Mouse (Mus musculus) layer of hippocampus, postnatal 10 days (tissue): Measurements from ENCODE around the gene Sephs1. TPM values are rescaled to one million over a fixed set of nuclear protein-coding genes. Genes with fewer than 3 reads are reported as not detected.
A peak's percentile ranks its signal among the peaks of the same experiment; 100 is the strongest.
"Not testable (repeated sequence)": the region's sequence is repeated elsewhere in the genome, so short reads cannot be mapped to it uniquely, and the experiment has no call there.

Experiments
- DNase-seq, 2 experiments: peaks; one replicate each; pipeline ENCODE4 v3.0.0; 2021; ENCODE audit warnings: low spot score in 2 of 2
- total RNA-seq, 2 experiments: library from RNA; stranded (reverse); gene quantifications; 2 replicates each; pipeline ENCODE4 v1.2.3; 2021

Gene Sephs1
- total RNA-seq, 2 experiments from 2014 or later, result 46.1 to 48.5 TPM

DNA sequence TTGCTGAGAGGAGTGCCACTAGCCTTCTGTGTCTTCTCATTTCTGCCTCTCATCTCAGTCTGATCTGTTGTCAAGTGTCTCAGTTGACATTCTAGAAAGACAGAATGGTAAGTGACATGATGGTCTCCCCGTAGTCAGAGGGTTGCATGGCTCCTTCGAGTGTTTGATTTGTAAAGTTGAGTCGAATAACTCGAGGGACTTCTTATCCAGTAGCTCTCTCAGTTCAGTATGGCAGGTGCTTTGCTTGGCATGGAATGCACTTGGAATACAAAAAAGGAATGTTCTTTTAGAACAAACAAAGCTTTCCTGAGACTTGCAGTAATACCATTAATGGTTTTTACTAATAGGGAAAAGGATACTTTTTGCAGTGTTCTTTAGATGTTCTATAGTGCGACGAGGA is 25.8 kb downstream of the Sephs1 start:
- no peak for DNase-seq

DNA sequence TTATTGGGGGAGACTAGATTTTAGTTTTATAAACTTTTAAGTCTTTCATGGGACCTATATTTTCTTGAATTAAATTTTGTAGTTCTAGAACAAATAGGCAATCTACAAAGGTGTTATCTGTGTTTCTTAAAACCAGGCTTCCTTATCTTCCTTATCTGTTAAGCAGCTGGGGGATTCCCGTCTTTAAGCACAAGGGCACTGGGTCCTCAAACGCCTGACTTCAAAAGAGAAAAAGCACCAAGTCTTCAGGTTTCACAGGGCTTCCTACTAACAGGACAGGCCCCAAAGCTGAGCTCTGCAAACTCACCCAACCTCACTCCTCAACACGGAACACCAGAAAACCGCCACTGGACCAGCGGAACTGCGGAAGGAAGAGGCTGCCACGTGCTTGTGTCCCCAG is 26.6 kb downstream of the Sephs1 start:
- no peak for DNase-seq

DNA sequence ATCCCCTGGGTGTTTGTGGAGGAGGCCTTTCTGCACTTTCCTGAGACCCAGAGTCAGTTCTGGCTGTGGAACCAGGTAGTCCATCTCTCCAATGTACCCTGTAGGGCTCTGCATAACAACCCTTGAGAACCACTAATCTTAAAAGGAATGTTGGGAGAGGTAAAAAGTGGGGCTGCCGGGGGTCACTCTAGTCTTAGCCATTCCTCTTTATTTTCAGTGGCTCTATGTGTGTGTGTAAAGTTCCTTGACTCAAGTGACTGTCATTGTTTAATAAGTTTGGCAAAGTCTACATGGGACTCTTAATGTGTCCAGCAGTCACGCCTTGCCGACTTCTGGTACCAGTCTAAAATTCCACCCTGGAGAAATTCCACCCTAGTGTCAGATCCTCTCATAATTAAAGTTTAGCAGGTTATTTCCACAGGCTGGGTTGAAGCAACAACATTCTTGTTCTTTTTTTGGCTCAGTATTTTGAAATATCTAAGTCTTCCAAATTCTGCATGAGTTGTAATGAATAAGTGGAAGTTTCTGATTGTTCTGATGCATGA is 27.5 kb downstream of the Sephs1 start:
- no peak for DNase-seq

DNA sequence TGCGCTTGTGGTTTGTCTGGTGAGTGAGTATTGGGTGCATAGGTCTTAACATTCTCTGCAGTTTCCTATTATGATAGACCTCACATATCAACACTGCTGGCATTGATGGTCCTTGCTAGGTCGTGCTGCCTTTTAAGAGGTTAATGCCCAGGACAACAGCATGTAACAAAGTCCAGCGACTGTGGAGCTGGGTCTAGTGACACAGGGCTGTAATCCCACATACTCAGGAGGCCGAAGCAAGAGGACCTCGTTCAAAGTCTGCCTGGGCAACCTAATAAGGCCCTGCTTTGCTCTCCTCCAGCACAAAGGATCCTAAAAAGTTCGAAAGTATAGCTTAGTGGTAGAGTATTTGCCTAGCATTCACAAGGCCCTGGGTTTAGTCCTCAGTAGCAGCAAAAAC is 28.5 kb downstream of the Sephs1 start:
- no peak for DNase-seq

DNA sequence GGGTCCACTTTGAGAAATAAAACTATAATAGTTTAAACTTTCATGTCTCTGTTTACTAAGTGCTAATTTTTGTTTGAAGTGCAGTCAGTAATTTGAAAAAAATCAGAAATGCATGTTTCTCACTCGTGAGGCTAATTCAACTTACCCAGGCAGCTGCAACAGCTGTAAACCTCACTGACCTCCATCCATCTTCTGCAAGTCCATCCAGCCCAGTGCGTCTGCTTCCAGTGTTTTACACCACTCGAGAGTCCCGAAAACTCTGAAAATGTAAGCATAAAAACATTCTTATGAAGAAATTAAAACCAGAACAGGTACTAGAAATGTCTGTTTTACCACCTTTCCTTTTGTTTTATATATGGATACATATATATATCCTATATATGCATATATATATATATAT is 29.2 kb downstream of the Sephs1 start:
- no peak for DNase-seq

DNA sequence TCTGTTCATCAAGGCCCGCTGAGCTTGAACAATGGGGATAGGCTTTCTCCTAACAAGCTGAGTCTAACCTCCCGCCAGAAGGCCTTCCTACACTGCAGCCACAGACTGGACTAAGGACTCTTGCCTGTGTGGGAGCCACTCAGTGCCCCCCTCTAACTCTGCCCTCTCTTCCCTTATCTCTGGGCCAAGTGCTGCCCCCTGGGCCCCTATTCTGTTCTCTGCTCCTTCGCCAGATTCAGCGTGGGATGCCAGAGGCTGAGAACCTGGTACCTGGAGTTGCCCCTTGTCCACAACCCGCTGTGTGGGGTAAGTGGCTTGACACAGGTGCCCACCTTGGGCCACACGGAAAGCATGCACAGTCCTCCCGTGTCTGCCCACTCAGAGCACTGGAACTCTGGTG is 32.6 kb downstream of the Sephs1 start:
- no peak for DNase-seq

DNA sequence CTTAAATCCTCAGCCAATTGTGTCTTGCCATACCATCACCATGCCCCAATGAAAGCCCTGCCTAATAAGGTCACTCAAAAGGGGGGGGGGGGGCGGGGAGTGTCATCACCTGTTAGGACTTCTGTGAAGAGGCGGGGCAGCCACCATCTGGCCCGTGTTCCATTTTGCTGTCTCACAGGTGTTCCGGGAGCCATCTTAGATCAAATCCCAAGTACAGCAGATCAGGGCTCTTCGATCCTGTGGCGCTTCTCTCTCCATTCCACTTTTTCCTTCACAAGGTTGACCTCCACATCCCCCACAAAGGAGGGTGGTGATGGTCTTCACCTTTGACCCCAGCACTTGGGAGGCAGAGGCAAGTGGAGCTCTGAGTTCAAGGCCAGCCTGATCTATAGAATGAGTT is 34.7 kb downstream of the Sephs1 start:
- no peak for DNase-seq

DNA sequence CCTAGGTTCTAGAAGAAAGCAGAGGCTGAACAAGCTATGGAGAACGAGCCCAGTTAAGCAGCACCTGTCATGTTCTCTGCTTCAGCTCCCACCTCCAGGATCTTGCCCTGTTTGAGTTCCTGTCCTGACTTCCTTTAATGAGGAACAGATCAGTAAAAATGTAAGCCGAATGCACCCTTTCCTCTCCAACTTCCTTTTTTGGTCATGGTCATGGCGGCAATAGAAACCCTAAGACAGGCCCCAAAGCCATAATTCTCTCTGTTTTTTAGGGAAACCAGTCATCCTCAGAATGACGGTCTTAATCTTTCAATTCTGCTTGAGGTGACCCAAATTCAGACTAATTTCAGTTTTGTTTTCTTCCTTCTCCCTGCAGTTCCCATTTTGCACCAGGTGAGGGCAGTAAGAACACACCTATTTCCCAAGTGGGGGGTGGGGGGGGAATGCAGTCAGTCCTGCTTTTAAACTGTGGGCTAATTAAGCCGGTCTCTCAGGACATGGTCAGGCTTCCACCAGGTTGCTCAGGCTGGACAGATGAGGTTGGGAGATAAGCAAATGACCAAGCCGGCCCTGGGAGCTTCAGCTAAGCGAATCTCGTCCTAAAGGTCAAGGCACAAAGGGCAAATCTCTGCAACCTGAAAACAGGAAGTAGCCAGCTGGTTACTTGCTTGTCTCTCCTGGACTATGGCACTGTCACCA is 36.1 kb downstream of the Sephs1 start:
- DNase-seq, result peak; percentile 64 to 72

DNA sequence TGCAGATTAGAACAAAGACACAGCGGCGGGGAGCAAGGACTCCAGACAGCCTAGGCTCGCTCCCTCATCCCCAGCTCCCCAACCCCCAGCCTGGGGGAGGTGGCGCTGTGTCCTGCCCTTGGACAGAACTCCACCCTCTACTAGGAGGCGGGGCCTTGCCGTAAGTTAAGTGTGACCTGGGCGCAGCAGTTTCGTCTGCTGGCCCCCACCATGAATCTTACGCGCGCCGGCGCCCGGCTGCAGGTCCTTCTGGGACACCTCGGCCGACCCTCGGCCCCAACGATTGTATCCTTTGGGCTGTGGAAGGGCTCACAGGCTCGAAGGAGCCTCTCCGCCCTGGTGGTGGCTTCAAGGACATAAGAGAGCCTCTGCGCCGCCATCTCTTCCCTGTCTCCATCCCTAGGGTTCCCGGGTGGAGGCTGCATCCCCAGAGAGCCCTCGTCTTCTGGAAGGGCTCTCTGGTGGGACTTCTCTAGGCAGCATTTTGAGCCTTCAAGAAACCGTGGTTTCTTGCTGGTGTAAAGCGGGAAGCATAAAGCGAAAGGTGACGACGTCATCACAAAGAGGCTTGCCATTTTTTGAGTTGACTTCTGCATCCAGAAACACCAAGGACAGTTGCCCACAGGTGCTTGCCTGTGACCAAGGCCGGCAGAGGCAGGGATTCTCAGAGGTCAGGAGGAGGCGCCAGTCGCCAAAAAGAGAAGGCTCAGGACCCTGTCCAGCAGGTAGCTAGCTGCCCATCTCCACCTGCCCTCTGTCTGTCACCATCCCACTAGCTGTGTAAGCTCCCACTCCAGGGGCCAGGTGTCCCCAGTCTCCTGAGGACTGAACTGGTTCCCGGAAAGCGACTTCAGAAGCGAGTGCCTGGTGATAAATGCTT is 37.7 kb downstream of the Sephs1 start, which contains the start of gene Phyh:
Phyh (plus strand) TSS at position 160 of the 880 bp plus-strand sequence.
- DNase-seq, result peak; percentile 63 to 81

DNA sequence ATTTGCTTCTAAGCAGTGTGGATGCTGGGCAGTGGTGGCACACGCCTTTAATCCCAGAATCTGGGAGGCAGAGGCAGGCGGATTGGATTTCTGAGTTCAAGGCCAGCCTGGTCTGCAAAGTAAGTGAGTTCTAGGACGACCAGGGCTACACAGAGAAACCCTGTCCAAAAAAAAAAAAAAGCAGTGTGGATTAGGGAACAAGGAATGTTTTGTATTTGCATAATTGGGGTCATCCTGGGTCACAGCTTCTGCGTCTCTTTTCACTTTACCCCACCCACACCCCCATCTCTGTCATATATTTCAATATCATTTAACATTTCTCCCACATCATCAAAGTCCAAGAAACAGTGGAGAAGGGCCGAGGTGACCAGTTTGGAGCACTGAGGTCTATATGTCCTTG is 39.7 kb downstream of the Sephs1 start:
- no peak for DNase-seq

DNA sequence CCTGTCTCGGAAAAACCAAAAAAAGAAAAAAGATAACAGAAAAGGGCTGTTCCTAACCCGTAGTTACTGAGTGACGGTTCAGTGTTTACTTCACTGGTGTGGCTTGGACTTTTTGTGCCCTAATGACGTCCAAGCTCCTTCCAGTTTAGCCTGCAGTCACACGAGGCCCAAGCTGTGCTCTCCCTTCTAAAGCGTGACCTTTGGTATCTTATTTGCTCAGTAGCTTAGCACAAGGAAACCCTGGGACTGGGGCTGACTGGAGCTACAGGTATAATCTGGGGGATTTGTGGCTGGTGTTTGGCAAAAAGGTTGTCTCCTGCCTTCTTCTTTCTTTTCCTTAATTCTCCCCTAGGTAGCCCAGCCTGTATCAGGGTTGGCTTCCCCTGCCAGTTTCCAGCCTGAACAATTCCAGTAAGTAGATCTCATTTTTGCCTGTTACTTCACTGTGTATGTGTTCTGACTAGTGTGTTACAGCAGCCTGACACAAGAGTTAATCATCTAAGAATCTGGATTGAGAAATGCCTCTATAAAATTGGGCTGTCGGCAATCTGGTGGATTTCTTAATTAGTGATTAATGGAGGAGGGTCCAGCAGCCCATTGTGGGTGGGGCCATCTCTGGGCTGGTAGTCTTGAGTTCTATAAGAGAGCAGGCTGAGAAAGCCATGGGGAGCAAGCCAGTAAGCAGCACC is 41.3 kb downstream of the Sephs1 start:
- DNase-seq, result no peak

DNA sequence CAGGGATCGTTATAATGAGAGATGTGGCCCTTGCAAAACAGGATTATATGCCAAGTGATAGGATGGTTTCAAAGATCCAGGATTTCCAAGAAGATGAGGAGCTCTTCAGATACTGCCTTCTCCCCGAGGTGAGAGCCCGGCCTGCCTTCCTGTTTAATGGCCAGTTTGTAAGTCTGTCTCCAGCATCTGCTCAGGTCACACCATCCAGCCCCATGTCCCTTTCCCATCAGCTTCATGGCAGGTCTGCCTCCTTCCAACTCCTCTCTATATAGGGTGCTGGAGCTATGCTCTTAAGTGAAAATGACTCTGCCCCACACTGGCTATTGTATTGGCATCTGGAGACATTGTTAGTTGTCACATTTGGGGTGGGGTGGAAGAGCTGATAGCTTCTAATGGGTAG is 46.0 kb downstream of the Sephs1 start:
- DNase-seq, result no peak

DNA sequence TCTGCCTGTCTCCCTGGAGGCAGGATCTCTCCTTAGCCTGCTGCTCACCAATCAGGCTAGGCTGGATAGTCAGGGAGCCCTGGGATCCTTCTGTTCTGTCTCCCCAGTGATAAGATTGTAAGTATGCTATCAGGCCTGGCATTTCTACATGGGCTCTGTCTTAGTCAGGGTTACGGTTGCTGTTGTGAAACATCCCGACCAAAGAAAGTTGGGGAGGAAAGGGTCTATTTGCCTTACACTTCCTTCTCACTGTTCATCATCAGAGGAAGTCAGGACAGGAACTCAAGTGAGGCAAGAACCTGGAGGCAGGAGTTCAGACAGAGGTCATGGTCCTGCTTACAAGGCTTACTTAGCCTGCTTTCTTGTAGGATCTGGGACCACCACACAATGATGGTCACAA is 47.9 kb downstream of the Sephs1 start:
- no peak for DNase-seq

DNA sequence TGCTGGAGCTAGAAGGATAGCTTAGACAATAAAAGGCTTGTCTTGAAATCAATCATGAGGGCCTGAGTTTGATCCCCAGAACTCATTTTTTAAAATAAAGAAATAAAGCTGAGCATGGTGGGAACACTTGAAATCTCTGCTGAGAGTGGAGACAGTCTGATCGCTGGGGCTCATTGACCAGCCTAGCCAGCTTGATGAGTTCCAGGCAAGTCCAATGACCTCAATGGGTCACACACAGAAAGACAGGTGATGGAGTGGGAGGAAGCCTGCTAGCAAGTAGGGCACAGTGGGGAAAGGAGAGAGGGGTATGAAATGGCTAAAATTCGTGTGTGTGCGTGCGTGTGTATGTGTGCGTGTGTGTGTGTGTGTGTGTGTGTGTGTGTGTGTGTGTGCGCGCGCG is 53.2 kb downstream of the Sephs1 start:
- DNase-seq, result no peak

DNA sequence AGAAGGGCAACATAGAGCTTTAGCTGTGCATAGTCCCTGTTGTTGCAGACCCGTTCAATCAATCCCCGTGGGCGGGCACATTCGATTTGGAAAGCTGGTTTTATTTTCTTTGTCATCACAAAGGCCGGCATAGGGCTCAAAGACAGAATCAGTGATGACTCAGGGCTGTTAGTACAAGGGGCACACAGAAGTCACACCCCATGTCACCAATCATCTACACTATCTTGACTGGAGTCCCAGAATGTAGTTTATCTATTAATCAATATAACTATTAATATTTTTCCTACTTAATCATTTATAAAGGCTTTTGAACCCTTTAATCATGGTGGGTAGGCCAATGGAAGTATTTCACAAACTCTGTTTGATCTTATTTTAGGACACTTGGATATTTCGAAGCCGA is 56.6 kb downstream of the Sephs1 start:
- no peak for DNase-seq

DNA sequence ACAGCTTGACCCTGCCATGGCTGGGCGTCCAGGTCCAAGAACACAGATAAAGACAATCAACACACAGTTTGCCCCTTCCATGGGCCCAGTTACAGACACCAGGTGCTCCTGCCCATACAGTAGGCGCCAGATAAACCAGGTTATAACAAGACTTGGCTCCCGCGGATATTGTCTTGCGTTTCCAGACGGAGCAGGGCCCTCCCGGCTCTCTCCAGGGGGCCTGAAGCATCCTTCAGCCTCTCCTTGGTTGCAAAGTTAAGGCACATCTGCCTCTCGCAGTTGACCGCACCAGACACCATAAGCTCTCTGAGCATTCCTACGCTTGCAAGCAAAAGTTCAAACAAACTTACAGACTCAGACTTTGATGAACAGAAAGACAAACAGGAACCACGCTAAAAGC is 59.5 kb downstream of the Sephs1 start:
- no peak for DNase-seq

DNA sequence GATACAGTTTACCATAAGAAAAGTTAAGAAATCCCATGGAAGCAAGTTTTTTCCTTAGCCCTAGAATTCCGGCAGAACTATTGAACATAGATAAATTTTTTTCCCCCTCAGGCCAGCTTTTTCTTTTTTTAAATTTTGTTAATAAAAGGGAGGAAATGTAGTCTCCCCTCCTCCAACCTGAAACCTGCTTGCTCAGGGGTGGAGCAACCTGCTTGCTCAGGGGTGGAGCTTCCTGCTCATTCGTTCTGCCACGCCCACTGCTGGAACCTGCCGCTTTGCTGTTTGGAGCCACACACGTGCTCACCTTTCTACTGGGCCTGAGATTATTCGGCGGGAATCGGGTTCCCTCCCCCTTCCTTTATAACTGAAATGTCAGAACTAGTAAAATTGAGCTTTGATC is 68.3 kb downstream of the Sephs1 start:
- DNase-seq, result not testable (repeated sequence)

DNA sequence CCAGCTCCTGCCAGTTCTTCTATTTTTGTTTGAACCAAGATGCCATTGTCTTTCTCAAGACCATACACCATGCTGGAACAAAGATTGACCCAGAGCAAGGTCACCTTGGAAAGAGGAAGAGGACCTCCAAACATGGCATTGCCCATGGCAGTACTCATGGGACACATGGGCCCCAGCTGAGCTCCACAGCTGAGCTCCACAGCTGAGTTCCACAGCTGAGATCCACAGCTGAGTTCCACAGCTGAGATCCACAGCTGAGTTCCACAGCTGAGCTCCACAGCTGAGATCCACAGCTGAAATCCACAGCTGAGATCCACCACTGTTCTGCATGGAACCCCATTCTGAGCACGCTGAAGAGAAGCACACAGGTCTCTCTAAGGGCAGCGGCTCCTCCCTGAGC is 69.6 kb downstream of the Sephs1 start:
- no peak for DNase-seq

DNA sequence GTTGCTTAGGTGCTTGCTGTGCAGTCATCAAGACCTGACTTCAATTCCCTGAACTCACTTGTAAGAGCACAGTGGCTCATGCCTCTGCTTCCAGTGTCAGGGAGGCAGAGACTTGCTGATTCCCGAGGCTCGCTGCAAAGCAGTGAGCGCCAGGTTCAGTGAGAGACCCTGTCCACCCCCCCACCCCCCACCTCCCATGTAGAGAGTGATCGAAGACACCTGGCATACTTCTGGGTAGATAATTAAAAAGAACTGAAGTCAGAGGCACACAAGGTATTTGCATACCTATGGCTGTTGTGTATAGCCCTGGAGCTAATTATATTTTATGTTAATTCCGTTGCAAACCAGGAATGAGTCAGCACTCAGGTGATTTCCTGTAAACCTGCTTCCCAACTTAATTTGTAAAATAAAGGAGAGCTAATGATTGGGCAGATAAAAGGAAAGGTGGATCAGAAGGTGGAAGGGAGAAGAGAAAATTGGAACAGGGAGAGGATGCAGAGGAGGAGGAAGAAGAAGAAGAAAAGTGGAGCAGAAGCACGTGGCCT is 72.9 kb downstream of the Sephs1 start:
- no peak for DNase-seq

DNA sequence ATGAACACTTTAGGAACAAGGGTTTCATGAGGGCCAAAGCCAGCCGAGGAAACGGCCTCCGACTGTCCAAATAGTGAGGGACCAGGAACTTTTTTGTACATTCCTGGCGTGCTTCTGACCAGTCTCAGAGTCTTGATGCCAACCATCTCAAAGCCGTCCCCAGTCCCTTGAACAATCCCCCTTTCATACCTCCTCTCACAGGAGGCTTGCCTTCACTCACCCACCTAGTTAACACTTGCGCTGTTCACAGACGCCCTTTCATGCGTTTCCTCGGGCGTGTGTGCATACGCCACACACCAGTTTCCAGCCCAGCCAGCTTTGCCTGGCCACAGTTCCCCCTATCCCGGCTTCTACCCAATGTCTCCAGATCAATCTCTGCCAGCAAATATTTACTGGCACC is 76.7 kb downstream of the Sephs1 start:
- no peak for DNase-seq
